Mouse (Mus musculus): ENCODE results near the gene Lrfn2. TPM values are rescaled to one million over a fixed set of nuclear protein-coding genes. Genes with fewer than 3 reads are reported as not detected.

The Lrfn2 gene
- total RNA-seq, 2 experiments from 2014 or later, result 47.2 to 47.4 TPM

DNA sequence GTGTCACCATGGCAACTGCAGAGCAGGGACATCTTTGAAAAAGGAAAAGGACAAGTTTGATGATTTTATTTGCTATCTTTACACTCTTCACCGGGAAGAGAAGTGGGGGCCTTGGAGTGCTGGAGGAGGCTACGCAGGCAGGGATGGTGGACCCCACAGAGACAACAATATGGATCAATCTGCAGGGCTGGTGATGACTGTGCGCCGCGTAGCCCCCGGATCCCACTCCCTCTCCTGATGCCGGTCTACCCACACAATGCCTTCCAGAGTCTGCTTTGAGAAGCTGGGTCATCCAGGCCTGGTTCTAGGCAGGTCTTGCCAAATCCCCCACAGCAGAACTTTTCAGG lies 98.1 kb downstream of the Lrfn2 start:
- DNase-seq, result no peak
- intact Hi-C loops (cut with DNase I), result no loop called here

- intact Hi-C loops (cut with DNase I), result no loop called here
- DNase-seq, result no peak
These were observed 98.7 kb downstream of the Lrfn2 start for GRCm38 (mm10) chr17:49030841-49031240.

GRCm38 (mm10) chr17:49031790-49032189 lies 99.6 kb downstream of the Lrfn2 start:
- intact Hi-C loops (cut with DNase I), result no loop called here
- DNase-seq, result peak; percentile 48

DNA sequence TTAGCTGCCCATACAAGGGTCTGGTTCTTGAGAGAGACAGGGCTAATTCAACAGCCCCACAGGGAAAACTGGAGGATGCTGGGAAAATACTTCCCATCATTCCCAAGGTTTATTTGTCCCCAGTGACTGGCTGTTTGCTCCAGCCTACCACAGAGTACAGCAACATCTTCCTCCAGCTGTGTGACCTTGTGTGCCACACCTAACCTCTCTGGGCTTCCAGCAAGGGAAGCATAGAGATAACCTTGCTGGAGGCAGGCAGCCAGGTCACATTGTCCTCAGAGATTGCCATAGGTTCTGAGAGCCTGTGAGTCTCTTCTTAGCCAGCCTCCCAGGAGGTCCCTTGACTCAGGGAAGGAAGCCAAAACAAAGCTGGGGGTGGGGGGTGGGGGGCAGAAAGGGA lies 101.1 kb downstream of the Lrfn2 start:
- intact Hi-C loops (cut with DNase I), result no loop called here
- no peak for DNase-seq

DNA sequence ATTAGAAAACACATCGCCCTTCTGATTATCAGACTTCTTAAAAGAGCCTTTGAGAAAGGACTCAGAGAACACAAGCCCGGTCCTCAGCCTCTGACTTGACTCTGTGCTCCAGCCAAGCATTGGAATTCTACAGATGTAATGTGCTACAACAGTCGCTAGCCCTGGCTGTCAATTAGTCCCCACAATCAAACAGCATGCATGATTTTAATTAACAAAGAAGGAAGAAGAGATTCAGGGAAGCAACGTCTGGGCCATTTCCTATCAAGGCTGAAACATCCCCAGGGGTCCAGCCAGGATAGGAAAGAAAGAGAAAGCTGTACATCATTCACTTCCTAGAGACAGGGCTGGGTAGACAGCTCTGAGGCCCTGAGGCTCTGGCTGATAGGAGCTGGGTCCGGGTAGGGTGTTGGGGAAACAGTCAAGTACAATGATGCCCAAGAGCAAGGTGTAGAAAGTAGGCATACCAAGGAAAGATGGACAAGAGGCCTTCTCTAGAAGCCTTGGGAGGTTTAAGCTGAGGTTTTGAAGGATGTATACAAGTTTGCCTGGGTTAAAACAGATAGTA lies 101.6 kb downstream of the Lrfn2 start:
- intact Hi-C loops (cut with DNase I), result no loop called here
- DNase-seq, result no peak

DNA sequence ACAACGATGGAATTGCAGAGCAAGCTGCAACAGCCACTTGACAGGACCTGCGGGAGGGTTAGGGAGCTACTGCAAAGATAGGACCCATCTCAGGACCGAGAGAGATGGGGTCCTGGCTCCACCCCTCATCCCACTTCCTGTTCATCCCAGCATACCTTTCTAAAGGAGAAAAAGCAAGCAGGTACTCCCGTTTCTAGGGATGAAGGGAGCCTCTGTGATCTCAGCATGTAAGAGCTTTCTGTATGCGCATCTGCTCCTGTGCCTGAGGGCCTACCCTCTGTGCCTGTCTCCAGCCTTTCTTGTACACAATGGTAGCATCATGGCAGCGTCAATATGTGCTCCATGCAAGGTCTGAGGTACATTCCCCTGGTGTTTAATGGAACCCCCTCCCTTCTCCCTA lies 102.9 kb downstream of the Lrfn2 start:
- intact Hi-C loops (cut with DNase I), result no loop called here
- DNase-seq, result no peak

DNA sequence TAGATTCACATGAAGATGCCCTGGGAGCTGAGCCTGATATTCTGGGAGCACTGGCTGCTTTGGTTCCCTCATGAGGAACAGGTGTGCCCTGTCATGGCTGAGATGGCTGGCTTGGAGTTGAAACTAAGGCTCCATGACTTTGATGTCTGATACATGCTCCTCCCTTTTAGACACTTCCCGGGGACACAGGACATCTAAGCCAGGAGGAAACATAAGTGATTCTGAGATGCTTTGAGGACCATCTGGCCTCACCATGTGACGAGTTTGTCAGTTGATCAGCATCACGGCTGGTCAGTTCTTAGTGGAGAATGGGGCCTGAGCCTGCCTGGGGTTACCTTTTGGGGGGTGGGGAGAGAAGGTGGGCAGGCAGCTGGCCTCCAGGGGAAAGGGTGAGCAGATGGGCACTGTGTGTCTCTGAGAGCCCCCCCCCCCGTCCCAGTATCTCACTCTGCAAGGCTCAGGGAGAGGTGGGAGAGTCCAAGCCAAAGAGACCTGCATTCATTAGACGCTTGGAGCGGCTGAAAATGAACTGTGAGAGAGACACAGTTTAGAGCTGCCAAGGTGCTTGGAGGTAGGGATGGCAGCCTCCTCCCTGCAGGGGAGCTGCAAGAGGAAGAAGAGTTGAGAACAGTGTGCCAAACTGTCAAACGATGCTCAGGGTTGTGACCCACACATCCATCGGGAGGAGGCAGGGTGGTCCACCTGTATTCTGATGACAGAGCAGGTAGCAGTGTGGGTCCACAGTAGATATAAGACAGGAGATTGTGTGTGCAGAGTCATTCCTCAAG lies 105.2 kb downstream of the Lrfn2 start:
- intact Hi-C loops (cut with DNase I), result no loop called here
- DNase-seq, result peak; percentile 47

DNA sequence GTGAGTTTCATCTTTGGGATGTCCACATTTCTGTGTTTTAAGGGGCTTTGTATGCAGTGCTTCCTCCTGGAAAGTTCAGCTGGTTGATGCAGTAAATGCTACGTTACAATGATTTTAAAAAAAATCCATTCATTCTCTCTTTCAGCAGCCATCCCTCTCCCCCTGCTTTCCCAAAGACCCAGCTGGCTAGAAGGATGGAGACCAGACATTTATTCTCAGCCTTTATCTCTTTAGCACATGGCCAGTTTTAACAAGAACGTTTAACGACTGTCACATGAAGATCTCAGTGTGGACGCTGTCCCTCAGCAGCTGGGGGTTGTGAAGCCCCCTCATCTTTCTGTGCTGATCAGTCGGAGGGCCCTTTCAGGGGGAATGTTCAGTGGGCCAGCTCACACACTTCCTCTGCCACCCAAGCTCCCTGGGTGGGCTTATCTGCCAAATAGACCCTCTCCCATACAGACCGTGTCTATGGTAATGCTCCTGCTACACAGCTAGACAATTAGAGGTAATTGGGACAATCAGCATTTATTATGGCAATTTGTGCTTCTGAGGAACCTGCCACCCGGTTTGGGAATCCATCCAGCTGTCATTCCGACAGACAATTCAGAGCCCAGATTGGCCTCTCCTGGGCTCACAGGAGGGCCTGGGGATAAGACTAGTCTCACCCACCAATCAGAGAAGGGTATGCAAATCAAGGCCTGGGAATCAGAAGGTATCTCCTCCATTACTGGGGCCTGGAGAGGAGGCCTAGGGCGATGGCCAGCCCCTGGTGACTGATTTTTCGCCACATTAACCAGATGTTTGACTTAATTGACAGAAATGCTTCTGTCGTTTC lies 111.8 kb downstream of the Lrfn2 start:
- intact Hi-C loops (cut with DNase I), result no loop called here
- no peak for DNase-seq

DNA sequence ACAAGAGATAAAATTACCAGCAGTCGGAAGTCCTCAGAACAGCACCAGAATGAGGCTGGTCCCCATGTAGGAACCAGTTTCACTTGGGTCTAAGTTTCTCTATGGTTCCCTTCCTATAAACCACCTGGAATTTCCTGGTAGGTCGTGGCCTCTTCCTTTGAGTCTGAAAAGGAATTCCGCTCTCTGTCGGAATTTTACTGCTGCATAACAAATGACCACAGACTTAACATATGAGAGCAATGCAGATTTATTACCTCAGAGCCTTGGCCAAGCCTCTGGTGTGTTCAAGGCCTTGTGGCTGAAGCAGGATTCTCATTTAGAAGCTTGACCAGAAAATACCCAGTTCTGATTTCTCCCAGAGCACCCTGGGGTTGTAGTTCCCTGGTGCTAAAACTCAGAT lies 115.7 kb downstream of the Lrfn2 start:
- DNase-seq, result no peak
- intact Hi-C loops (cut with DNase I), result no loop called here

GRCm38 (mm10) chr17:49051231-49051630 lies 119.1 kb downstream of the Lrfn2 start:
- DNase-seq, result peak; percentile 29
- intact Hi-C loops (cut with DNase I), result no loop called here

- intact Hi-C loops (cut with DNase I), result no loop called here
- no peak for DNase-seq
These were observed 129.0 kb downstream of the Lrfn2 start for GRCm38 (mm10) chr17:49061141-49061540.

GRCm38 (mm10) chr17:49063789-49064188 lies 131.6 kb downstream of the Lrfn2 start:
- no peak for DNase-seq
- intact Hi-C loops (cut with DNase I), result no loop called here

DNA sequence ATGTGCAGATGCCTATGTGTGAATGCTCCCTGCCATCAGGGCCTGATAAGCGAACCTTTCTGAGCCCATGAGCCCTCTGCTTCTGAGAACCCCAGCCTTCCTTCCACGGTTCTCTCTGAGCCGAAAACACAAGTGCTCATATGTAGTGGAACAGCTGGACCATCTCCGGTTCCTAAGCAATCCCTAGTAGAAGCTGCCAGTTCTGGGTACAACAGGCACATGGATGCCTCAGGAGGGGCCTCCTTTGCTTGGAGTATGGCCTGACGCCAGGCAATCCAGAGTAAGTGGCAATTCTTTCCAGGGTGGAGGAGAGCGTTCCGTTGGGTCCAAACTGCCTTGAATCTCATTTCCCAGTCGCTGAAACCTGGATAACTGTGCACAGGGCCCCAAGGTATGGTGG lies 132.3 kb downstream of the Lrfn2 start:
- intact Hi-C loops (cut with DNase I), result no loop called here
- peak; percentile 38 for DNase-seq

DNA sequence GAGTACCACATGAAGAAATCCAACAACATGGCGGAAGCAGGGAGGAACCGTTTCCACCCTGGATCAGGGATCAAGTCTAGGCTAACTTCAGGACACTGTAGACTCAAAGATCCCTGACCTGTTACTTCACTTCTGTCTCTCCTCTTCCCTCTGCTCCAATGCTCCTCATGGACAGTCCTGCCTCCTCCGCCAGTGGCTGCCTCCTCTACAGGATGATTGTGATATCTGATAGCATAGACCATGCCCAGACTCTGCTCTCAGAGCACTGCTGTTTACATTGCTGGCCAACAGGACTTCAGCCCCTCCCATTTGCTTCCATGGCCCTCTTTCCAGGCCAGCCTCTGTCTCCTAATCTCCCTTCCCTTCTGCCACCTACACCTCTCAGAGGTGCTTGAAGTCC lies 132.9 kb downstream of the Lrfn2 start:
- intact Hi-C loops (cut with DNase I), result no loop called here
- no peak for DNase-seq

DNA sequence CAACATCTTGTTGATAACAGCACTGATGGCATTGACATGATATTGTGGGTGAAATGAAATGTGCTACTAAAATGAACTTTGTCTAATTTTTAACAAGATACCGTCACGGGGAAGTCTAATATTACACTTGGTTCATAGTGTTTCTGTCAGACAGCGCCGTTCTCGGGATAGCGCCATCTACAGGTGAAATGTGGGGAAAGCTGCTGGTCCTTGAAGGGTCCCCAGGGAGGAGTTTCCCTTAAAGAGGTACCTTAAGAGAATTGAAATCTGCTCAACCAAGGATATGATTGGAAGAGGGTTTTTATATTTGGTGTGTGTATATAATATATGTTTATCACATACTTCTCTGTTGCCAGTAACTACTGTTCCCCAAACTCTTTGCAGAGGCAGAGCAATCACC lies 134.6 kb downstream of the Lrfn2 start:
- intact Hi-C loops (cut with DNase I), result no loop called here
- no peak for DNase-seq

- intact Hi-C loops (cut with DNase I), result no loop called here
- peak; percentile 10 for DNase-seq
These were observed 146.0 kb downstream of the Lrfn2 start for GRCm38 (mm10) chr17:49078168-49078567.

DNA sequence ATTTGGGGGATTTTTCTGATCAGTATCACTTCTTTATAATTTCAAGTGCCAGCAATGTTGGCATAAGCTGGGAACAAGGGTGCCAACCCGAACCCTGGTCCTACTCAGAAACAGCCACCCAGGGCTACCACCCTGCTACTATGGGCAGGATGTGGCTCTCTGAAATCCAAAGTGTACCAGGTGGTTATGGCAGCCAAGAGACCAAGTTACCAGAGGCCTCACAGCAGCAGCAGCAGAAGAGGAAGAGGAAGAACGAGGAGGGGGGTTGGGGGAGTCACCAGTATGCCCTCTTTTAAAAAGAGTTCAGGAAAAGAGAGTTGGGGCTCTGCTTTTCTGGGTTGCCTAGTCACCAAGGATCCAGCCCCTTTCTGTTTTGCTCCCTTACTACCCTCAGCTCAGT lies 147.5 kb downstream of the Lrfn2 start:
- intact Hi-C loops (cut with DNase I), result no loop called here

GRCm38 (mm10) chr17:49083594-49084380 lies 151.6 kb downstream of the Lrfn2 start:
- intact Hi-C loops (cut with DNase I), result no loop called here
- peak; percentile 66 for DNase-seq

More for the DNA sequence above, 147.5 kb downstream of the Lrfn2 start:
- no peak for DNase-seq

DNA sequence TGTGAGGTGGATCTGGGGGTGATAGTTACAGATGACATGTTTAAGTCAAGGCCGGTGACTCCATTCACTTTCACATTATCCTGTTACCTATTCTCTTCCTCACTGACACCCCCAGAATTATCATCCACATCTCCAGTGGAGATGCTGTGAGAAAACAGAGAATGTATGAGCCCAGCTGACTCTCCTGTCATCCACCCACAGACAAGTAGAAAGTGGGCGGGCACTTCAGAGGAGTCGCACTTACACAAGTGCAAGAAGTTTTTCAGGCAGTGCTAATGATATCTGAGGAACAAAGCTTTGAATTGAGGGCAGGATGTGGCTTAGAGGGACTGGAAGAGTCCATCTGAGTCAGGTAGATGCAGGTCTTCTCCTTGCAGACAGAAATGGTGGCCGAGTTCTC lies 152.9 kb downstream of the Lrfn2 start:
- DNase-seq, result no peak
- intact Hi-C loops (cut with DNase I), result no loop called here

DNA sequence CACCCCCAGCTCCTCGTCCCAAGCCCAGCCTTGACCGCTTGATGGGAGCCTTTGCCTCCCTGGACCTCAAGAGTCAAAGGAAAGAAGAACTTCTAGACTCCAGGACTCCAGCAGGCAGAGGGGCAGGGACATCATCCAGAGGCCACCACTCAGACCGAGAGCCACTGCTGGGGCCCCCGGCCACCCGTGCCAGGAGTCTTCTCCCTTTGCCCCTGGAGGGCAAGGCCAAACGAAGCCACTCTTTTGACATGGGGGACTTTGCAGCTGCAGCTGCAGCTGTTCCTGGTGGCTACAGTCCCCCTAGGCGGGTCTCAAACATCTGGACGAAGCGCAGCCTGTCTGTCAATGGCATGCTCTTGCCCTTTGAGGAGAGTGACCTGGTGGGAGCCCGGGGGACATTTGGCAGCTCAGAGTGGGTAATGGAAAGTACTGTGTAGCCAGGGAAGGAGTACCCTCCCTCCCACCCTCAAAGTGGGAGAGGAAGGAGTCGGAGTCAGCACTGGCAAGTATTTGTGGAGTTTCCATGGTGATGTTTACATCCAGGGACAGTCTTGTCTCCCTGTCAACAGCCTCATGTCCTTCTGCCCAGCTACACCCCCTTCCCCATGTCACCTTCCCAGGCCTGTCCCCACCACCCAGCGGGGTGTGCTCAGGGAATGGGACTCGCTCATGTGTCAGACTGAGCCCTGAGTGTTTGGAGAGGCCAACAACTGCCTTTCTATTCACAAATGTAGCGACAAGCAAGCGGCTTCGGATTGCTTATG lies 164.8 kb downstream of the Lrfn2 start:
- no peak for DNase-seq
- intact Hi-C loops (cut with DNase I), result no loop called here

All from left cerebral cortex, postnatal 4 days (tissue).